Mouse (Mus musculus): ENCODE data around the gene Grk2. TPM values are rescaled to one million over a fixed set of nuclear protein-coding genes. Genes with fewer than 3 reads are reported as not detected.

Grk2 gene
- polyA plus RNA-seq, 1 experiment: 243 TPM

GRCm38 (mm10) chr19:4330603-4331002, 24.6 kb upstream of the Grk2 start:
- no peak for TF ChIP-seq POLR2A (IDR thresholded peaks at IDR 0.05; ENCODE audit: borderline replicate concordance, control insufficient read depth, low read depth, low read length)
- TF ChIP-seq CTCF (IDR thresholded peaks at IDR 0.05; ENCODE audit: control insufficient read depth, insufficient read depth, low read length): no peak
- Histone ChIP-seq H3K4me3 (replicated peaks; ENCODE audit: control insufficient read depth, low read depth, low read length) (no peak overlapping the region), H3K4me1 (ENCODE audit: control insufficient read depth, insufficient read depth, low read length) (peaks cover 2% of the 10 kb centered on the region; the same call in 1 of the 2 replicates), H3K27ac (ENCODE audit: control insufficient read depth, insufficient read depth, low read depth, low read length, poor library complexity) (no peak overlapping the region)
- 59% methylated on average over 2 of the region's 2 CpGs for WGBS

- Histone ChIP-seq H3K4me3 (replicated peaks; ENCODE audit: control insufficient read depth, low read depth, low read length) (no peak overlapping the region), H3K4me1 (ENCODE audit: control insufficient read depth, insufficient read depth, low read length) (peaks cover 2% of the 10 kb centered on the region; the same call in 1 of the 2 replicates), H3K27ac (ENCODE audit: control insufficient read depth, insufficient read depth, low read depth, low read length, poor library complexity) (no peak overlapping the region)
- TF ChIP-seq POLR2A (IDR thresholded peaks at IDR 0.05; ENCODE audit: borderline replicate concordance, control insufficient read depth, low read depth, low read length): no peak
- TF ChIP-seq CTCF (IDR thresholded peaks at IDR 0.05; ENCODE audit: control insufficient read depth, insufficient read depth, low read length): no peak
- WGBS: 80% methylated on average over 8 of the region's 8 CpGs
Observed at GRCm38 (mm10) chr19:4328737-4329304, 22.8 kb upstream of the Grk2 start.

- 84% methylated on average over 1 of the region's 1 CpGs for WGBS
- Histone ChIP-seq H3K27ac (ENCODE audit: control insufficient read depth, insufficient read depth, low read depth, low read length, poor library complexity) (no peak overlapping the region), H3K4me1 (ENCODE audit: control insufficient read depth, insufficient read depth, low read length) (peaks cover 1% of the 10 kb centered on the region; the same call in 1 of the 2 replicates), H3K4me3 (replicated peaks; ENCODE audit: control insufficient read depth, low read depth, low read length) (no peak overlapping the region)
- no peak for TF ChIP-seq CTCF (IDR thresholded peaks at IDR 0.05; ENCODE audit: control insufficient read depth, insufficient read depth, low read length)
- no peak for TF ChIP-seq POLR2A (IDR thresholded peaks at IDR 0.05; ENCODE audit: borderline replicate concordance, control insufficient read depth, low read depth, low read length)
Observed at GRCm38 (mm10) chr19:4326881-4327280, 20.9 kb upstream of the Grk2 start.

GRCm38 (mm10) chr19:4326106-4326505, 20.1 kb upstream of the Grk2 start:
- Histone ChIP-seq H3K27ac (ENCODE audit: control insufficient read depth, insufficient read depth, low read depth, low read length, poor library complexity) (no peak overlapping the region), H3K4me3 (replicated peaks; ENCODE audit: control insufficient read depth, low read depth, low read length) (no peak overlapping the region), H3K4me1 (ENCODE audit: control insufficient read depth, insufficient read depth, low read length) (peaks cover 1% of the 10 kb centered on the region; the same call in 1 of the 2 replicates)
- WGBS: 79% methylated on average over 3 of the region's 3 CpGs
- no peak for TF ChIP-seq CTCF (IDR thresholded peaks at IDR 0.05; ENCODE audit: control insufficient read depth, insufficient read depth, low read length)
- TF ChIP-seq POLR2A (IDR thresholded peaks at IDR 0.05; ENCODE audit: borderline replicate concordance, control insufficient read depth, low read depth, low read length): no peak

- WGBS: 74% methylated on average over 3 of the region's 3 CpGs
- H3K27ac ChIP-seq (ENCODE audit: control insufficient read depth, insufficient read depth, low read depth, low read length, poor library complexity): no peak overlapping the region
- H3K4me1 ChIP-seq (ENCODE audit: control insufficient read depth, insufficient read depth, low read length): peaks cover 1% of the 10 kb centered on the region; the same call in 1 of the 2 replicates
- TF ChIP-seq POLR2A (IDR thresholded peaks at IDR 0.05; ENCODE audit: borderline replicate concordance, control insufficient read depth, low read depth, low read length): no peak
- no peak overlapping the region for H3K4me3 ChIP-seq (replicated peaks; ENCODE audit: control insufficient read depth, low read depth, low read length)
Observed at GRCm38 (mm10) chr19:4322134-4322533, 16.1 kb upstream of the Grk2 start.

GRCm38 (mm10) chr19:4321622-4322021, 15.6 kb upstream of the Grk2 start:
- no peak for TF ChIP-seq CTCF (IDR thresholded peaks at IDR 0.05; ENCODE audit: control insufficient read depth, insufficient read depth, low read length)
- no peak for TF ChIP-seq POLR2A (IDR thresholded peaks at IDR 0.05; ENCODE audit: borderline replicate concordance, control insufficient read depth, low read depth, low read length)
- Histone ChIP-seq H3K27ac (ENCODE audit: control insufficient read depth, insufficient read depth, low read depth, low read length, poor library complexity) (no peak overlapping the region), H3K4me3 (replicated peaks; ENCODE audit: control insufficient read depth, low read depth, low read length) (no peak overlapping the region), H3K4me1 (ENCODE audit: control insufficient read depth, insufficient read depth, low read length) (peaks cover 1% of the 10 kb centered on the region; the same call in 1 of the 2 replicates)
- WGBS: 86% methylated on average over 1 of the region's 1 CpGs

- Histone ChIP-seq H3K4me1 (ENCODE audit: control insufficient read depth, insufficient read depth, low read length) (peaks cover 1% of the 10 kb centered on the region; the same call in 1 of the 2 replicates), H3K4me3 (replicated peaks; ENCODE audit: control insufficient read depth, low read depth, low read length) (no peak overlapping the region), H3K27ac (ENCODE audit: control insufficient read depth, insufficient read depth, low read depth, low read length, poor library complexity) (no peak overlapping the region)
- TF ChIP-seq POLR2A (IDR thresholded peaks at IDR 0.05; ENCODE audit: borderline replicate concordance, control insufficient read depth, low read depth, low read length): no peak
- no peak for TF ChIP-seq CTCF (IDR thresholded peaks at IDR 0.05; ENCODE audit: control insufficient read depth, insufficient read depth, low read length)
- WGBS: 77% methylated on average over 4 of the region's 4 CpGs
Observed at GRCm38 (mm10) chr19:4319272-4319671, 13.2 kb upstream of the Grk2 start.

- H3K27ac ChIP-seq (ENCODE audit: control insufficient read depth, insufficient read depth, low read depth, low read length, poor library complexity): no peak overlapping the region
- peaks cover under 1% of the 10 kb centered on the region; the same call in 1 of the 2 replicates for H3K4me1 ChIP-seq (ENCODE audit: control insufficient read depth, insufficient read depth, low read length)
- 86% methylated on average over 3 of the region's 3 CpGs for WGBS
- no peak overlapping the region for H3K4me3 ChIP-seq (replicated peaks; ENCODE audit: control insufficient read depth, low read depth, low read length)
- TF ChIP-seq POLR2A (IDR thresholded peaks at IDR 0.05; ENCODE audit: borderline replicate concordance, control insufficient read depth, low read depth, low read length) (no peak), CTCF (IDR thresholded peaks at IDR 0.05; ENCODE audit: control insufficient read depth, insufficient read depth, low read length) (no peak)
Observed at GRCm38 (mm10) chr19:4317181-4317580, 11.2 kb upstream of the Grk2 start.

Data from bone marrow, adult 2 months (tissue).